Mouse (Mus musculus) forebrain, embryonic 11.5 days (tissue): ENCODE results near the gene Cngb1. TPM values are rescaled to one million over a fixed set of nuclear protein-coding genes. Genes with fewer than 3 reads are reported as not detected.

Experiments
- ATAC-seq: fragments of 200-750 bp; cut with Nextera tagmentation; replicated peaks from 2 replicates; pipeline ENCODE4 v1.8.0; 2017; ENCODE audit warnings: moderate TSS enrichment; ENCODE audit not compliant: low FRiP score
- DNase-seq: peaks from one replicate; pipeline ENCODE4 v3.0.0-alpha.2; 2017; ENCODE audit warnings: low spot score
- H3K27ac ChIP-seq: fragments of 300-500 bp; sonication (generic); 2 replicates; pipeline ENCODE4 v1.5.1; 2014; ENCODE audit warnings: low read depth, low read length
- H3K27me3 ChIP-seq: fragments of 300-500 bp; sonication (generic); 2 replicates; pipeline ENCODE4 v1.6.1; 2014; ENCODE audit warnings: mild to moderate bottlenecking, low read length, mixed read lengths; ENCODE audit not compliant: control insufficient read depth, insufficient read depth
- H3K36me3 ChIP-seq: fragments of 300-500 bp; sonication (generic); 2 replicates; pipeline ENCODE4 v1.6.1; 2014; ENCODE audit warnings: mild to moderate bottlenecking, low read length, moderate library complexity, mixed read lengths; ENCODE audit not compliant: control insufficient read depth, insufficient read depth
- H3K4me1 ChIP-seq: fragments of 300-500 bp; sonication (generic); replicated peaks from 2 replicates; pipeline ENCODE4 v1.6.1; 2014; ENCODE audit warnings: low read length, mixed read lengths; ENCODE audit not compliant: control insufficient read depth, insufficient read depth
- H3K4me2 ChIP-seq: fragments of 300-500 bp; sonication (generic); 2 replicates; pipeline ENCODE4 v1.6.1; 2014; ENCODE audit warnings: low read depth, mild to moderate bottlenecking, low read length, moderate library complexity, mixed read lengths; ENCODE audit not compliant: severe bottlenecking
- H3K4me3 ChIP-seq: fragments of 300-500 bp; sonication (generic); 2 replicates; pipeline ENCODE4 v1.5.1; 2014; ENCODE audit warnings: low read depth, low read length
- H3K9ac ChIP-seq: fragments of 300-500 bp; sonication (generic); 2 replicates; pipeline ENCODE4 v1.6.1; 2014; ENCODE audit warnings: low read length
- H3K9me3 ChIP-seq: fragments of 300-500 bp; sonication (generic); 2 replicates; pipeline ENCODE4 v1.6.1; 2016; ENCODE audit warnings: low read length, mixed read lengths; ENCODE audit not compliant: control insufficient read depth
- WGBS: fragments of 180-500 bp; shearing (Covaris S2); extraction: QIAGEN DNeasy Blood & Tissue Kit; methylation state at CpG from one replicate; pipeline ENCODE4 v1.1.7; 2014; 5-methylcytosine and 5-hydroxymethylcytosine counted together
- polyA plus RNA-seq: library from polyadenylated mRNA; unstranded; fragments of >200 nt; fragmentation: Nextera tagmentation; extraction: Ambion mirVana; gene quantifications from 2 replicates; pipeline ENCODE4 v1.2.1, GENCODE M21; 2014

The Cngb1 gene
- polyA plus RNA-seq, 1 experiment from 2014 or later: 0.17 TPM

- ATAC-seq: no peak
- H3K4me1 ChIP-seq: no peaks in the 10 kb centered on the region
- WGBS: 84% methylated on average over 5 of the region's 5 CpGs
- H3K27ac ChIP-seq: no peak overlapping the region
- H3K9ac ChIP-seq: no peak overlapping the region
- H3K4me3 ChIP-seq: no peak overlapping the region
- H3K27me3 ChIP-seq: no peaks in the 10 kb centered on the region
- H3K9me3 ChIP-seq: no peaks in the 10 kb centered on the region
- DNase-seq: no peak
- no peak overlapping the region for H3K4me2 ChIP-seq
- no peaks in the 10 kb centered on the region for H3K36me3 ChIP-seq
Observed at GRCm38 (mm10) chr8:95223969-95224368, 82.4 kb downstream of the Cngb1 start.

GRCm38 (mm10) chr8:95221045-95221444, 85.3 kb downstream of the Cngb1 start:
- no peak overlapping the region for H3K9ac ChIP-seq
- no peaks in the 10 kb centered on the region for H3K9me3 ChIP-seq
- H3K4me1 ChIP-seq: no peaks in the 10 kb centered on the region
- no peak for DNase-seq
- ATAC-seq: no peak
- H3K36me3 ChIP-seq: no peaks in the 10 kb centered on the region
- H3K4me3 ChIP-seq: no peak overlapping the region
- no peaks in the 10 kb centered on the region for H3K27me3 ChIP-seq
- H3K27ac ChIP-seq: no peak overlapping the region
- 50% methylated on average over 2 of the region's 2 CpGs for WGBS
- H3K4me2 ChIP-seq: no peak overlapping the region

DNA sequence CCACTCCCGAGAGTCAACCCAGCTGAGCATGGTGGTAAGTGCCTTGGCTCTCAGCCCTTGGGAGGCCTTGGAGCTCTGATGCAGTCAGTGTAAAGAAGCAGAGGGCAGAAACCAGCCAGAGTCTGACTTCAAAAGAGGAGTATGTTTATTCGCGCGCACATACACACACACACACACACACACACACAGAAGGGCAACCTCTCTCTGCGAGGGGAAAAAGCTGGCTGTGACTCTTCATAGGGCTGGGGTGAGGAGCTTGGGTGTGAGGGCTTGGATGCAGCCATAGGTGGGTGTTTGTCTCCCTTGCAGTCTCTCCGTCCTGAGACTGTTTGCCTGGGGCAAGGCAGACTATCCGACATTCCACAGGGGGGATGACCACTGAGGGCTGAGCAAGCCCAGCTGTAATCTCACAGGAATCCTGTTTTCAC, 85.8 kb downstream of the Cngb1 start:
- H3K4me3 ChIP-seq: no peak overlapping the region
- no peak overlapping the region for H3K27ac ChIP-seq
- peak; percentile 48 for DNase-seq
- WGBS: 67% methylated on average over 7 of the region's 7 CpGs
- H3K27me3 ChIP-seq: no peaks in the 10 kb centered on the region
- no peak overlapping the region for H3K9ac ChIP-seq
- no peaks in the 10 kb centered on the region for H3K4me1 ChIP-seq
- no peaks in the 10 kb centered on the region for H3K9me3 ChIP-seq
- no peaks in the 10 kb centered on the region for H3K36me3 ChIP-seq
- no peak overlapping the region for H3K4me2 ChIP-seq
- no peak for ATAC-seq

- no peak for ATAC-seq
- Histone ChIP-seq H3K4me2 (no peak overlapping the region), H3K27me3 (no peaks in the 10 kb centered on the region), H3K36me3 (no peaks in the 10 kb centered on the region), H3K4me3 (no peak overlapping the region), H3K4me1 (no peaks in the 10 kb centered on the region), H3K9ac (no peak overlapping the region), H3K9me3 (no peaks in the 10 kb centered on the region), H3K27ac (no peak overlapping the region)
- 89% methylated on average over 8 of the region's 8 CpGs for WGBS
- no peak for DNase-seq
Observed at GRCm38 (mm10) chr8:95219623-95220022, 86.8 kb downstream of the Cngb1 start.

DNA sequence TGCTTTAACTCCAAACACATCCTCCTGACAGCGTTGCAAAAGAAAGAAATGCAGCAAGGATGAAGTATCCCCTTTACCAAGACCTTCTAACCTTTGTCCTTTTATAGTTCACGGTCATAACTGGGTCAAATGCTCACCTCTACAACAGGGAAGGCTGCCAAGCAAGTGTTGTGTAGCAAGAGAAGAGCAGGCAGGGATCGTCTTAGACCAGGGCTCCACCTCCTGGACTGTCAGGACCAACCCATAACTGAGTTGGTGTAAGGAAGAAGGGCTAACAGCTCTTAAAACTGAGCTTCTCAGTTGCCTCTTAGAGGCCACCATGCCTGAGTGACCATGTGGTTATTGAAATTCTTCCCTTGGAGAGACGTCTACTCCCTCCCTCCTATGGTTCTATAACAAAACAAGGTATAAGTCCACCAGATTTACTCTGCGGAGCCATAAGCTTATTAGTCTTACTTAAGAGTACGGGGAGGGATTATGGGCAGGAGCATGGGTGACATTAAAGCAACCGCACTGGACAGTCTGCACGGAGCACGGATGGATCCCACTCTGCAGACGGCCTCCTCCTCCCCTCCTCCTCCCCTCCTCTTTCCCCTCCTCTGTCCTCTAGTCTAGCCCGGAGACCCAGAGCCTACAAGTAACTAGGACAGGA, 90.5 kb downstream of the Cngb1 start:
- ATAC-seq: no peak
- no peak overlapping the region for H3K27ac ChIP-seq

GRCm38 (mm10) chr8:95209924-95210323, 96.5 kb downstream of the Cngb1 start:
- Histone ChIP-seq H3K36me3 (no peaks in the 10 kb centered on the region), H3K4me2 (no peak overlapping the region), H3K9me3 (no peaks in the 10 kb centered on the region), H3K27ac (no peak overlapping the region), H3K9ac (no peak overlapping the region), H3K27me3 (no peaks in the 10 kb centered on the region), H3K4me1 (no peaks in the 10 kb centered on the region), H3K4me3 (no peak overlapping the region)
- no peak for ATAC-seq
- DNase-seq: no peak
- WGBS: 79% methylated on average over 11 of the region's 11 CpGs

More for the DNA sequence above, 90.5 kb downstream of the Cngb1 start:
- Histone ChIP-seq H3K9me3 (no peaks in the 10 kb centered on the region), H3K4me1 (no peaks in the 10 kb centered on the region), H3K4me3 (no peak overlapping the region), H3K36me3 (no peaks in the 10 kb centered on the region), H3K9ac (no peak overlapping the region), H3K4me2 (no peak overlapping the region), H3K27me3 (no peaks in the 10 kb centered on the region)
- DNase-seq: no peak
- WGBS: 69% methylated on average over 11 of the region's 11 CpGs

DNA sequence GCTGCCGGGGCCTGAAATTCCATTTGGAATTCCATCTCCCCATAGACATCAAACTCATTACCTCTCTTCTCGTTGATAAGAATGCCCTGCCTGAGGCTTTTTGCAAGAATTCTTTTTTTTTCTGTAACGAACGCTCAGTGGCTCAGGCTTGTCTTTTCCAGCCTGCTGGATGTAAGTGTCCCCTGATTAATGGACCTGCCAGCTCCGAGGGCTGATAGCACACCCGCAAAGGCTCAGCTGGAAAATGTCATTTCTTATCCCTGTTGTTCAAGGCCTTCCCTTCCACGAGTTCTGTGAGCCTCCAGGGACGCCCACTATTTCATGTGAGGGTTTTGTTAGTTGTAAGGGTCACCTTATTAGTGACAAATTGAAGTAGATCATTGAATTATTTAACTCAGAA, 100.4 kb downstream of the Cngb1 start:
- Histone ChIP-seq H3K27me3 (no peaks in the 10 kb centered on the region), H3K4me1 (no peaks in the 10 kb centered on the region), H3K4me3 (no peak overlapping the region), H3K9me3 (no peaks in the 10 kb centered on the region), H3K4me2 (no peak overlapping the region), H3K27ac (no peak overlapping the region), H3K9ac (no peak overlapping the region), H3K36me3 (no peaks in the 10 kb centered on the region)
- WGBS: 24% methylated on average over 8 of the region's 8 CpGs
- DNase-seq (no peak), ATAC-seq (no peak)

- H3K36me3 ChIP-seq: no peaks in the 10 kb centered on the region
- H3K4me3 ChIP-seq: no peak overlapping the region
- H3K4me1 ChIP-seq: no peaks in the 10 kb centered on the region
- peak; percentile 79 for ATAC-seq
- H3K27me3 ChIP-seq: no peaks in the 10 kb centered on the region
- no peak overlapping the region for H3K9ac ChIP-seq
- 20% methylated on average over 10 of the region's 10 CpGs for WGBS
- H3K4me2 ChIP-seq: no peak overlapping the region
- H3K27ac ChIP-seq: no peak overlapping the region
- H3K9me3 ChIP-seq: no peaks in the 10 kb centered on the region
- peak; percentile 87 for DNase-seq
Observed at GRCm38 (mm10) chr8:95204039-95204380, 102.4 kb downstream of the Cngb1 start.

- no peak overlapping the region for H3K9ac ChIP-seq
- H3K9me3 ChIP-seq: no peaks in the 10 kb centered on the region
- H3K36me3 ChIP-seq: no peaks in the 10 kb centered on the region
- H3K4me3 ChIP-seq: no peak overlapping the region
- H3K27me3 ChIP-seq: no peaks in the 10 kb centered on the region
- WGBS: 51% methylated on average over 9 of the region's 9 CpGs
- H3K4me1 ChIP-seq: no peaks in the 10 kb centered on the region
- DNase-seq (no peak), ATAC-seq (no peak)
- H3K27ac ChIP-seq: no peak overlapping the region
- H3K4me2 ChIP-seq: no peak overlapping the region
Observed at GRCm38 (mm10) chr8:95203326-95204038, 102.9 kb downstream of the Cngb1 start.
